Mouse (Mus musculus): ENCODE results near the gene Ctnnbl1.

Ctnnbl1 gene

DNA sequence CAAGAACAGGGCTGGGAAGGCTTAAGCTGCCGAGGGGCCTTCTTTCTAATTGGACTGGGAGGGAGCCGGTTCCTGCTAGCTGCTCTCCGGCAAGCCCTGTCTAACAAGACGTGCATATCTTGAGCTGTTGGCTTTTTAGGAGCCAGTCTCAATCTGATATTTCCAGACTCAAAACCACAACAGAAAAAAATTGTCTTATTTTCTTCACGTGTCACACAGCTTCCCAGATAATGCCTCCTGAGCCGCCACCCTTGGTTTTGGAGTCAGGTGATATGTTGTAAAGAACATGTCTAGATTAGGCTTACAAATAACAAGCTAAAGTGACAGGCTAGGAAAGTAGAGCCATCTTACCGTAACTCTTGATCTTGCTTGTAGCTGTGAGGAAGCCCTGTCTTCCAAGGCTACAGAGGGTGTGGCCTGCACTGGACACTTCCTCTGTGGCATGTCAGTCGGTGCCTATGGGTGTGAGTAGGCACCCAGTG, 56.7 kb downstream of the Ctnnbl1 start:
- DNase-seq (ENCODE audit: low spot score) = no peak

DNA sequence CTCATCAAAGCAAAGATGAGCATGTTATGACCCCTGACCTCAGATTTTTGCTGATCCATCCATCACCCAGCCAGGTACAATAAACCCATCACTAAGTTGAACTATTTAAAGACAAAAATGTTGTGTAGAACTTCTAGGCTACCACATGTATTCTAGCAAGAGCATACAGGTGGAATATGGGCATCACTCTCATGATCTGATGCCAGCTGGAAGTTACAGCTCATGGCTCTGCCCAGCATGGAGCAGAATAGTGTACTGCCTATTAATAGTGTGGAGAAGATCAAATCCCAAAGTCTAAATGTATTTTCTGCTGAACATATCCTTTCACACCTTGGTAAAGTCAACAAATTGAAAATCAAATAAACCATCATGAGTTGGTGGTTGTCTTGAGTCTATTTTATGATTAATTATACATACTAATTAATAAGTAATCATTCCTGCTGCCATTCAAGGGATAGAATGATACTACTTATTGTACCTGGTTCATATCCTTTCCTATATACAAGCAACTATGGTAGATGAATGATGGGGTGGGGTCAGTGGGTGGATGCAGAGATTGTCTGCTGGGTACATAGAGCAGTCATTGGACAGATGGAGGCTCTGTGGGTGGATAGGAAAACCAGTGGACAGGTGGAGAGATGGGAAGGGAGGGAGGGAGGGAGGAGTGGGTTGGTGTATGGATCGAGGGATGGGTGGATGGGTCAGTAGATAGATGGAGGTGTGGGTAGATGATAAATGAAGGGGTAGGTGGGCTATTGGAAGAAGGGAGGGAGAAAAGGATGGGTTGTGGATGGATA, 58.6 kb downstream of the Ctnnbl1 start:
- DNase-seq (ENCODE audit: low spot score) = no peak

DNA sequence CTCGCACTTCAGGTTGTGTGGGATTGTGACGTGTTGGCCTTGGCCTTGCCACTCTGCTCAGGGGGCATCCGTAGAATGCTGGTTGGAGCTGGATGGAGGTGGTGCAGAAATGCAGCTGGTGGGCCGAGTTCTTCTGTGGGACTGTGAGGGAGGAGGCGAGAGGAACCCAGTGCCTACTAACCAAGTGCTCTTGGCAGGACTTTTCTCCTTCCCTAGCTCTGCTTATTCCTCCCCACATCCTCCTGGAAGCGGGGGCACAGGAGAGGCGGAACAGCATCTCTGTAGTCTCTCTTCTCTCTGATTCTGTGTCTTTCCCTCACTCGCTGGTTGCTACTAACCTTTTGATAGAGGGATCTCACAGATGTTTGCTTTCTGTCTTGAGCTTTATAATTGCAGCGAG, 62.3 kb downstream of the Ctnnbl1 start:
- no peak for DNase-seq (ENCODE audit: low spot score)

DNA sequence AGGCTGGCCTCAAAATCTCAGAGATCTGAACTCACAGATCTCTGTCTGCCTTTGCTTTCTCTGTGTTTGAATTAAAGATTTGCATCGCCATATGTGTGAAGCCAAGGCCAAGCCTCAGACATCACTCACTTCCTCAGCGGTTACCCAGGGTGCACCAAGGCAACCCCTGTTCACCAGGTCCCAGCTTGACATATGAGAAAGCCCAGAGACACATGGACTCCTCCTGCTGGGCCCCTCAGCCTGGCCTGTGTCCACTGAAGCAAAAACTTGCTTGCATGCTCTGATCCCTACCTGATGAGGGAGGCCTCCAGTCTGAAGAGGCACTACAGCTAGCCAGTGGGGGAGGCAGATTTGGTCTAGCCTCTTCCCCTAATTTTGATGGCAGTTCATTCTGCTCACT, 63.1 kb downstream of the Ctnnbl1 start:
- no peak for DNase-seq (ENCODE audit: low spot score)

DNA sequence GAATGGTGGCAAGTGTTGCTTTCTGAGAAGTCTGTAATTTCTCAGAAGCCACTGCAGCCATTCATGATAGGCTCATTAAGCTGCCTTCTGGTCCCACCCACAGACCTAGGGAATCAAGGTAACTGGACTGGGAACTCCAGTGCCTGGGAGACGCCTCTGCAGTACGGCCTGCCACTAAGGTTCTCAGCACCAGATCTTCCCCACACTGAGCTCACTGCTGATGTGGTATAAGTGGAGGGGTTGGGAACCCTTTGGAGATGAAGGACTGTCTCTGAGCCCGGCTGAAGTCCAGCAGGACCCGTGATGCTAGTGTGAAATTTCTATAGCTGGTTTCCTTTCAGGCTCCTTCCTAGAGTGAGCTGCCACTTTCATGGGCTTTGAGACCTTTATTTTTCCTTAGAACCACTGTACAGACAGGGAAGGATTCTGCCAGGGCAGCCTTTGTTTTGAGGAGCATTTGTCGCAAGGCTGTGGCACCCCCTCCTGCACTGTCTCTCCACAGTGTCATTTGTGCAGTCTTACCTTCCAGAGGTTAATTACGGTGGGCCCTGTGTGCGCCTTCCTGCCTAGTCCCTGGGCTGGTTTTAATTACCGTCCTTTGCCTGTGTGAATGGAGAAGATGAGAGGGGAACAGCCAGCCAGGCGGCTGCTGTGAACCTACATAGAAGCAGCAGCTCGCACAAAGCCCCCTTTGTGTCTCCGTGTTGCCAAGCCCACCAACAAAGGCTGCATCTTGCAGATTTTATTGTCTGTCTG, 63.7 kb downstream of the Ctnnbl1 start:
- no peak for DNase-seq (ENCODE audit: low spot score)

DNA sequence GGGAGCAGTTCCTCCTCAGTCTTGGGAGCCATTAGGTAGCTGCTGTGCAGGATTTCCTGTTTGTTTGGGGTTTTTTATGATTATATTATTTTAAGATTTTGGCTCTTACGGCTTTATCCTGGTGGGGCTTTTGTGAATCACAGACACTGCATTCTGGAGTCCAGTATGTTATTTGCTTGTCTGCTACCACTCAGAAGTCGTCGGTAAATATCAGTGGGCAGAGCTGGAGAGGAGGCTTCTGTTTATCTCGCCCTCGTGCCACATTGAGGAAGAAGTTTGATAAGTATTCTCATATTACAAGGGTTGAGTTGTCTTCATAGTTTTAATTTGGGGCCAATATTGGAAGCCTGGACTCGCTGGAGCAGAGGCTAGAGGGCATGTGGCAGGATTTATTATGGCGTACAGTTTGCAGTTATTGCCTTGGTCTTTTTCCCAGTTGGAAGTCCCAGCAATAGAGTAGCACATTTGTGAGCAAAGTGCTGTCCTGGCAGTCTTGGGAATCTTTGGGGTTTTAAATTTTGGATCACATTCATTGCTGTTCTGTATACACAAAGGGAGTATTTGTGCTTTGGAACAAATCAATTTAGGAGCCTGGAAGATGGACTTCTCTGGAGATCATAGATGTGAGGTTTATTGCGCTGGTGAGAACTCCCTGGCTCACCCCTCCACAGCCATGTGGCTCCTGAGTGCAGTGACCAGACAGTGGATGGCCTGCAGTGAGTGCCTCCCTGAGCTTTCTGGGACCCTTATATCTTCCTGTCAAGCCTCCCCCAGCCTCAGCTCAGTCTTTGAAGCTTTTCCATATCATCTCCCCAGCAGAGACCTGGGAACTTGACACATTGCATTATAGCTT, 64.5 kb downstream of the Ctnnbl1 start:
- no peak for DNase-seq (ENCODE audit: low spot score)

DNA sequence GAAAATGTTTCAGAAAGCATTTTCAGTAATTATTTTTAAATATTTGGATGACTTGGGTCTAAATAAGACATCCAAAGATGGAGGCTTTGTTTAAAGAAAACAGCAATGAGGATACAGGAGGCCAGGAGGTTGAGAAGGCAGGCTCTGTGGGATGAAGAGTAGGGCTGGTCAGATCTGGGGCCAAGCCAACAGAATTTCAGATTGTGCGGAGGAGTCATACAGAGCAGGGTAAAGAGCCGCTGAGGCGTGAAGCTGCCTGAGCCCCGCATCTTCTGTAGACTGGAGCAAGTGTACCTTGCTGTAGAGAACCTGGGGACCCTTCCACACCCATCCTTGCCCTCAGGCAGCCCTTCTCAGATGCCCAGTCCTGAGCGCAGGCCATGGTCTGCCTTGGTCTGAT, 65.5 kb downstream of the Ctnnbl1 start:
- DNase-seq (ENCODE audit: low spot score) = no peak

DNA sequence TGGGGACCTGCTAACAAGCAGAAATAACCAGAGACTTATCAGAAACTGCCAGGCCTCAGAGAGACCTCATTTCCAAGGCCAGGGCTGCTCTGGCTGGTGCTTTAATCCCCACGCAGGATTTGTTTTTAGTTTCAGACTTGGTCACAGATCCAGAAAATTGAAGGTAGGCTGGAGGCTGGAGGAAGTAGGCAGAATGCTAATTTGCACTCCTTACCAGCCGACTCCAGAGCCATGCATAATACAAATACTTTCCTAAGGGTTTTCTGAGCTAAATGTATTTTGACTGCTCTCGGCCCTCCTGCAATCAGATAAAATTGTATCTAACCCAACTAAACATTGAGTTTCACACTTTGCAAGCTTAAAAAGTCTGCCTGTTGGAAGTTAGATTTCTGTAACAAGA, 67.2 kb downstream of the Ctnnbl1 start:
- DNase-seq (ENCODE audit: low spot score) = no peak

DNA sequence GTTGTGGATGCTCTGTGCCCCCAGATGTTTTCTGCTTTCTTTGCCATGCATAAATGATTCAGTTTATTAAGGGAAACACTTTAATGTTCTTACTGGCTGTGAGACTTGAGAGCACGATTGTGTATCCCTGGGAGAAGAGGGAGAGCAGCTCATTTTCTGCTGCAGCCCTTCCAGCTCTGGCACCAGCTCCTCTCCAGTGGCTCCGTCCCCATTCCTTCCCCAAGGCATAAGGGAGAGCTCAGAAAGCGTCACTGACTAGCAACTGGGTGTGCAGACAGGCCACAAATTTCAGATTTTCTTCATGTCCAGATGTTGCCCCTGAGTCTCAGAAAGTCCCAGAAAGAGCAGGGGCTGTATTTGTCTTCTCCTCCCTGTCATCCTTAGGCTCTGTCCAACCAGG, 67.9 kb downstream of the Ctnnbl1 start:
- no peak for DNase-seq (ENCODE audit: low spot score)

DNA sequence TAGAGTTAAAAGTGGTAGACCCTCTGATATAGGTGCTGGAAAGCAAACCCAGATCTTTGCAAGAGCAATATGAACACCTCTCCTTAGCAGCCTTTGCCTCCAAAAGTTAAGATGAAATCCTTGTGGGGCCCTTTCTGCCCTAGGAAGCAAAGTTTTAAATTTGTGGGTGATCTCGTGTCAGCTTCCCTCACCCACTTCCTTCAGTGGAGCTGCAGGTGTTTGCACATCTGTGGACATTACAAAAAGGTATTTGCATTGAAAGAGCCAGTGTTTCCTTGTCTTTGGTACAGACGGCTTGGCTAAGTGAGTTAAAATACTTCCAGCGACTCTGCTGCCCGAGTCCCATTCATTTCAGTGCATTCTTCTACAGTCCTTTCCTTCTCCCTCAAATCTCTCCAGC, 69.9 kb downstream of the Ctnnbl1 start:
- DNase-seq (ENCODE audit: low spot score) = no peak

DNA sequence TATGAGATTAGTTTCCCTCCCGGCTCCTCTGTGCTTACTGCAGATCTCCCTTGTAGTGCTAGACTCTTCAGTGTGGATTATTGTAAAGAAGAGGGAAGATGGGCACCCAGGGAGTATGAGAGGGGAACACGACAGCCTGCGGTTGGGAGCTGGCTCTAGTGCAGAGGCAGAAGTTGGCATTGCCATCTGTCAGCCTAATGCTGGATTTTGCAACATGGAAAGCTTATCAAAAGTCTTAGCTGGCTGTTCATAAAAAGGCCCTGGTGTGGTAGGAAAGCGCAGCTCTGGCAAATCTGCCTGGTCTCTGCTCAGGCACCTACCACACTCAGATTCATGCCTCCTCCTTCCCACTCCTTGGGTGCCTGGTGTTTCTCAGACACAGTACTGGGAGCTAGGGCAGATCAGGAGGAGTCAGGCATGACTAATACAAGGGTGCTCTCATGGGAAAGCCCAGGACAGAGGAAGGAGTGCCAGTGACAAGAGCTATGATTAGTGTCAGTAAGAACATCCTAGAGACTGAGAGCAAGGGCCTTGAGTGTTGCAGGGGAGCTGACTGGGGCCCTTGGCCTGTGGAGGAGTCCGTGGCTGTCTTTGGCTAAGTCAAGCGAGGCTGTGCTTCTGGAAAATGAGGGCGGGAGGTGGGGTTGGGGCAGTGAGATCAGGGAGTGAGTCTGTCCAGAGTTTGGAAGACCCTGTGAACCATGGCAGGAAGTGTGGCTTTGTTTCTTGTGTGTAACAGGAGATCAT, 70.6 kb downstream of the Ctnnbl1 start:
- DNase-seq (ENCODE audit: low spot score) = peak; percentile 31

DNA sequence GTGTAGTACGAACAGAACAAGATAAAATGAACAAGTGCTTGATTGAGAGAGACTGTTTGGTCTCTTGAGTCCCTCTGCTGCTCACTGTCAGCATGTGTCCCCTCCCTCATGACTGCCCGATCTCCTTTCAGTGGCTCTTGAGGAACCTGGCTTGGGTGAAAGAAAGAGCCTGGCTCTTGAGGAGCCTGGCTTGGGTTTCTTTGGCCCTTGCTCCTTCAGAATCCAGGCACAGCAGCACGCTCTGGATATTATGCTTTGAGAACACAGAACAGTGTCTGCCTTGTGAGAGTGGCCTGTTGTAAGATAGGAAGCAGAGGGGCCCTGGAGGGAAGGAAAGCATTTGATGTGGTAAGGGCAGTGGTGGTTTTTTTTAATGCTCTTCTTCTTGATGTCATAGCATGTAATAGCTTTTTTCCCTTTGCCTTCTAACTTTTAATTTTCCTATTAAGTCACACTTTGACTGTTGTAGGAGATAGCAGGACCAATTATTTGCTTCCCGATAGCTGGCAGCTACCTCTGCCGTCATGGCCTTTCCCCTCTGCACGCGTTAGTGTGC, 71.2 kb downstream of the Ctnnbl1 start:
- no peak for DNase-seq (ENCODE audit: low spot score)

DNA sequence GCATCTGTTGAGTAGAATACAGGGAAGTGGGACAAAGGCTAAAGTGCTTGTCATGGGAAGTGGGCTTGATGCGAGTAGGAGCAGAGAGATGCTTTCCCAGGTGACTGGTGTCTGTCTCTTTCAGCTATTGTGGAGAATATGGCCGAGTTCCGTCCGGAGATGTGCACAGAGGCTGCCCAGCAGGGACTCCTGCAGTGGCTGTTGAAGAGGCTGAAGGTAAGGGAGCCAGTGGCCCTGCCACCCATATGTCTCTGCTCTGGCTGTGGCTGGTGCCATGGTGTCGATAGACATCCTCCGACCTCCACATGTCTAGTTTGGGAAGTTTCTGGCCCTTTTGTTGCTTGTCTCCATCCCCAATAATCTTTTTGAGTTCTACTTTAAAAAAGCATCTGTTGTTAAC, 72.1 kb downstream of the Ctnnbl1 start:
- no peak for DNase-seq (ENCODE audit: low spot score)

DNA sequence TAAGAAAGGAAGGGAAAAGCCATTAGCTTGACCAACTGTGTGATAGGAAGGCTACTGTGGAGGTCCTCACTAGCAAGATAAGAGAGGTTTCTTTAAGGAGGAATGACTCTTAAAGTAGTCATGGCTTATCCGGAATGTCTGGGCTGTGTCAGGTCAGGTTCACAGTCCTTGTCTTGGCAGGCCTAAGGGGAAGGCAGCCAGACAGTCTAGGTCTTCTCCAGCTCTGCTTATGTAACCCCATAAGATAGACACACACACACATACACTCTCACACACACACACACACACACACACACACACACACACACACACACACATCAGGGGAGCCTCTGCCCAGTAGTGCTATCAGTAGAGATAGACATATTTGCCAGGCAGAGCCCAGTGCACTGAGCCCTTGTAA, 73.5 kb downstream of the Ctnnbl1 start:
- no peak for DNase-seq (ENCODE audit: low spot score)

DNA sequence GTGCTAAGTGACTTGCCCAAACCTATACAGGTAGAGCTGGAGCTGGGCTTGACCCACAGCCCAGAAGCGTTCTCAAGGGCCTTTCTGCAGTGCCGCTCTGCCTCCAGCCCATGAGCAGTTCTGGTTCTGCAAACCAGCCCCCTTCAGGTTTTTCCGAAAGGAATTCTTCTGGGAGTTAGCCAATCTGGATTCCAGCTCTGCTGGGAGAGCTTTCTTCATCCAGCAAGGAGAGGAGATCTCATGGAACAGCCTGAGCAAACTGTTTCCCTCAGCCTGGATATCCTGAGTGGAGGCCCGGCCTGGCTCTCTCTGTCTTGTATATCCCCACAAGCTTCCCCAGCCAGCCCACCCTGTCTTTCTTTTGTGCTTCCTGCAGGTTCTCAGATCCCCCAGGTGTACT, 75.9 kb downstream of the Ctnnbl1 start:
- no peak for DNase-seq (ENCODE audit: low spot score)

DNA sequence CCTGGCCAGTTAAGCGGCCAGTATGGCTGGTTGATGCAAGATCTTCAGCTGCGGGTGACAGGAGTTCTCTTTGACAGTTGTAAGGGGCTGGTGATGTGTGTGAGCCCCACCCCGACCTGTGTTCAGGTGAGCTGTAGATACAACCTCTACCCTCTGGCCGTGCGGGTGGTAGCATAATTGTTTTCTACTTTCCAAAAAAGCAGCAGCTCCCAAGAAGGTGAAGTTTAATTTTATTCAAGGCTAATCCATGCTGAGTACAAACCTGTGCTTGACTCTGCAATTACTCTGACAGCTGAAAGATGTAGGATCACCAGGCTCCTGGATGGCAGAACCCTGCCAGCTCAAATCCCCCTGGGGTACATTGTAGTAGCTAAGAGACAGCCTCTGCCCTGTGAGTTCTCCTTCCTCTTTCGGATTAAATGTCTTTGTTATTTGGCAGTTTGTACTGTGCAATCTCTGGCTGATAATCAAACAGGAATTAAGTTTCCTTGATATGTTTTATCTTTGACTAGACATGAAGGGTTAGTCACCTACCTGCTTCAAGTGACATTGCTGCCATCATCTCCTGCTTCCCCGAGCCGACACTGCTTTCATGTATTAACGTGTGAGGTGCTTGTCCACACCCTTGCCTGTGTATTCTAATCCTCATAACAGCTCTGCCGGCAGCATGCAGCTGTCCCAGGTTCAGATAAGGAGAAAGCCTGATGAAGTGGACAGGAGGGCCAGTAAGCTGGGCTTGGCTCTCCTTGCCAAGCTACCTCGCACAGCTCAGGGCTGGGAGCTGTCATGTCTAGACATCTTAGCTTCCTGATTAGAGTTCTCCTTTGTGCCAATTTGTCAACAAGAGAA, 77.1 kb downstream of the Ctnnbl1 start:
- DNase-seq (ENCODE audit: low spot score) = no peak

DNA sequence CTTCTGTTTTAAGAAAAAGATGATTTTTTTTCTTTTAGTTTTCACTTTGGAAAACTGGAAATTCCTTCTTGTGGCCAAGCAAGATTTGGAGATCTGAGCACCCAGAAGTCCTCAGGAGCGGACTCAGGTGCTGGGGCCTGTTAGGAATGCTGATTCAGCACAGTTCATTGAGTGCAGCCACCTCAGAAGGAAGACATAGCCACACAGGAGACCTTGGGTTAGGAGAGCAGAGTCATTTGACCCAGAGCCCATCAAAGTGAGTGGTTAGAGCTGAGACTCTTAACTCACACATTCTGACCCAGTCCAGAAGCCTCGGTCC, 77.7 kb downstream of the Ctnnbl1 start:
- DNase-seq (ENCODE audit: low spot score) = no peak

DNA sequence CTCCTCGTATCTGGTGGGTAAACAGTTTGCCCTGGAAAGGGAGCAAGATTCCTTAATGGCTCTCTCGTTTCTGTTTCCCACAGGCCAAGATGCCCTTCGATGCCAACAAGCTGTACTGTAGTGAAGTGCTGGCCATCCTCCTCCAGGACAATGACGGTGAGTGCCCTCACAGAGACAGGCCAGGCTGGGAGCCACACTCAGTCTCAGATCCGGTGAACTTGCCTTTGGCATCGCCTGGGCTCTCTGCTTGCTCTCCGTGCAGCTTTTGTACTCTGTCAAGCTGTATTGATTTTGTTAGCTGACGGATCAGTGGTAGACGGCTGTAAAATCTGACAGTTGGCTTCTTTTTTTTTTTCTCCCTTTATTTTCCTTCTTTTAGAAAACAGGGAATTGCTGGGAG, 80.5 kb downstream of the Ctnnbl1 start:
- no peak for DNase-seq (ENCODE audit: low spot score)

DNA sequence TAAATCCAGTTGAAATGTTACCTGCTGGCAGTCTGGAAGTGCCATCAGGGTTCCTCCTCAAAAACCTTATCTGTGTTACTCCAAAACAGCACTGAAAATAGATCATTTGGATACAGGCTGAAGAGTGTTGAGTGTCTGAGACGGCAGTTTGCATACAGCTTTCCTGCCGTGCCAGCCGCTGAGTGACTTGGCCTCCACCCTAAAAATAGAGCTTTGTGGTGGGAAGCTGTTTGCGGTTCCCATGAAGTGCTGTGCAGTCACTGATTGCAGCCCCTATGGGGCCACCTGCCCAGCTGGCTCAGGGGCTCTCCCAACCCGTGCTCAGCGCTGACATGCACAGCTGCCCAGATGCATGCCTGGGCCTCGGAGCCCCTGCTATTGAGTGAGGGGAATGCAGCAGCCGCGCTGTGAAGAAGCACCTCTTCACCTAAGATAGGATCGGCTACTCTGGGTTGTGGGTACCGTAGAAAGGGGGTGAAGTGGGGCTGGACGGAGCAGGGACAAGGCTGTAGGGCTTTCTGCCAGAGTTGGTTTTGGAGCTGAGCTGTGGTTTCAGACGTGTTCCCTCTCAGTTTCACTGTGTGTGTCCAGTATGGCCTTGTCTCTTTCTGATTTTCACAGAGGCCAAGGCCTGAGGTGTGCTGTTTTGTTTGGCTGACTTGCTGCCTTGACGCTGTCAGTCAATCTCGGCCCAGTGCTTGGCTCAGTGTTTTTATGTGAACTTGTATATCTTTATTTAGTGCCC, 81.5 kb downstream of the Ctnnbl1 start:
- no peak for DNase-seq (ENCODE audit: low spot score)

DNA sequence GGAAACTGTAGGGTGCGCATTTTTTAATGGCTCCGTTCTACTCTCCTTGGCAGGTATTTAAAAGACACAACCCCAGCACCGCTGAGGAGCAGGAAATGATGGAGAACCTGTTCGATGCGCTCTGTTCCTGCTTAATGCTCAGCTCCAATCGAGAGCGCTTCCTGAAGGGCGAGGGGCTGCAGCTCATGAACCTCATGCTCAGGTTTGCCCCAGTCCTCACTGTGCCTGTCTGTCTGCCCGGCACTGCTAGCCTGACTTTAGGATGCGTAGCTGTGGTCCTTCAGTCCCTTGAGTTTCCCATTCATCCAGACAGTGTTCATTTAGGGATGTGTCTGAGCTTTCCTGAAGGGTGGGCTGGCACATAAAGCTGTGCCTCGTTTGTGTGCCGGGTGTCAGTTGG, 82.2 kb downstream of the Ctnnbl1 start:
- no peak for DNase-seq (ENCODE audit: low spot score)
